Mouse (Mus musculus): ENCODE data around the gene Pkdrej. TPM values are rescaled to one million over a fixed set of nuclear protein-coding genes. Genes with fewer than 3 reads are reported as not detected.

Pkdrej gene
- polyA plus RNA-seq, 1 experiment, result 0.13 TPM

DNA sequence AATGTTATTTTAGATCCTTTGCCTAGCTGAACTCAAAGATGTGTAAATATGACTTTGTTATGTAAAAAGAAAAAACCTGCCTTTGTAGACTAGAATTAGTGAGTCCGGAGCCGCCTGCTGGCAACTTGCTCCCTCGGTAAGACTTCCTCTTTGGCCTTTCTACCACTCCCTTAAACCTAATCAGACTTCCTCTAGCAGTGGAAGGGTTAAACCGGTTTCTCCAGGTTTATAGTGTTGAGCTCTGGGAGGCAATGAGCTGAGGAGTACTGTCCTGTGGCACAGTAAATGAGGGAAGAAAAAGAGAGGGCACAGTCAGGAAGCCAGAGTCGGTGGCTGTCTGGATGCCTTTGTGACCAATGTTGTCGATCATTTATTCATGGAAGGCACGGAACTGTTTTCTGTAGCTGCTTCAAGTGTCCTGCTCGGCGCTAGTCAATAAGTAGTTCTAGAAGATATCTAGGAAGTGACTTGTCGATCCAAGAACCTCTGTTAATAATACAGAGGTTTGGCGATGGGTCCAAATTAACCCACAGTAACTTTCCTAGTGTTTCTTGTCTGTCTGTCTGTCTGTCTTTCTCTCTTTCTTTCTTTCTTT lies 49.3 kb downstream of the Pkdrej start:
- Histone ChIP-seq H3K27me3 (ENCODE audit: control insufficient read depth, insufficient read depth, low read length, poor library complexity, severe bottlenecking) (no peaks in the 10 kb centered on the region), H3K36me3 (ENCODE audit: control insufficient read depth, insufficient read depth, low read length, poor library complexity, severe bottlenecking) (no peaks in the 10 kb centered on the region), H3K9ac (ENCODE audit: low read depth, poor library complexity, severe bottlenecking) (no peak overlapping the region), H3K9me3 (replicated peaks; ENCODE audit: control insufficient read depth, insufficient read depth, low read length, poor library complexity, severe bottlenecking) (no peaks in the 10 kb centered on the region), H3K4me1 (ENCODE audit: control insufficient read depth, insufficient read depth, low read length) (no peaks in the 10 kb centered on the region), H3K4me3 (ENCODE audit: low read depth, low read length) (no peak overlapping the region), H3K27ac (ENCODE audit: insufficient read depth, low read length) (no peak overlapping the region)
- TF ChIP-seq POLR2A (IDR thresholded peaks at IDR 0.05; ENCODE audit: insufficient read depth, low read length) (no peak), EP300 (IDR thresholded peaks at IDR 0.05; ENCODE audit: insufficient read depth, low read depth, low read length) (no peak), CTCF (IDR thresholded peaks at IDR 0.05; ENCODE audit: low read depth, low read length) (no peak)

DNA sequence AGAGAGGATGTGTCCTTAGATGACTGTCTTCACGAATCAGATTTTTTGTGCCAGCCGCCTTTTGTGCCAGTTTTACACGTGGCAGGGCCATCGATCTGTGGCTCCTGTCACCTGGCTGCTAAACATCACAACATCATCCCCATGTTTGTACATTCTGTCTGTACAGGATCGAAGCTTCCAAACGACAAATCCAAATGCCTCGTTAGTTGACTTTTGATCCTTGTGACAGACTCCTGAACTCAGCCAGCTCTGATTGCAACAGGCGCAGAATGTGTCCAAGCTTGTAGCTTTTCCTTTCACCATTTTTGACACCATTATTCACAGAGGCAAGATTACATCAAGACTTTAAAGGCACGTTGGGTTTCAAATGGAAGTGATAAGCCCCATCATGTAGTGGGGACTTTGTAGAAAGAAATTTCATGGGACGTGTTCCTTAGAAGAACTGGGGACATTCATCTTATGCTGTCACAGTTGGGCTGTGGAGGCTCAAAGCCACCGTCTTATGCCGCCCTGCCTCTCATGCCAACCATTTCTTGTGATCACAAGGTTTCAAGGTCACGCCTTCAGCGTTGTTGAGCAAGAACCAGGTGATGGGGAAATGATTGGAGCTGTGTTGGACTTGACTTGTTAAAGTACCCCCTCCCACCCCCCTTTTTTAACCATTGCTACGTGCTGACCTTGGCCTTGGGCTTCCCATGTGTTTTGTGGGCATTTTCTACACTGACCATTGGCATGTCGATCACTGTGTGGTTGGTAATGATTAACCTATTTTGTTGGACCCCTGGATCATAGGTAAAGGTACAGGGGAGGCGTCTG lies 50.0 kb downstream of the Pkdrej start:
- Histone ChIP-seq H3K4me3 (ENCODE audit: low read depth, low read length) (no peak overlapping the region), H3K27ac (ENCODE audit: insufficient read depth, low read length) (no peak overlapping the region), H3K9me3 (replicated peaks; ENCODE audit: control insufficient read depth, insufficient read depth, low read length, poor library complexity, severe bottlenecking) (no peaks in the 10 kb centered on the region), H3K36me3 (ENCODE audit: control insufficient read depth, insufficient read depth, low read length, poor library complexity, severe bottlenecking) (no peaks in the 10 kb centered on the region), H3K9ac (ENCODE audit: low read depth, poor library complexity, severe bottlenecking) (no peak overlapping the region), H3K4me1 (ENCODE audit: control insufficient read depth, insufficient read depth, low read length) (no peaks in the 10 kb centered on the region), H3K27me3 (ENCODE audit: control insufficient read depth, insufficient read depth, low read length, poor library complexity, severe bottlenecking) (no peaks in the 10 kb centered on the region)
- TF ChIP-seq POLR2A (IDR thresholded peaks at IDR 0.05; ENCODE audit: insufficient read depth, low read length) (no peak), EP300 (IDR thresholded peaks at IDR 0.05; ENCODE audit: insufficient read depth, low read depth, low read length) (no peak), CTCF (IDR thresholded peaks at IDR 0.05; ENCODE audit: low read depth, low read length) (no peak)

DNA sequence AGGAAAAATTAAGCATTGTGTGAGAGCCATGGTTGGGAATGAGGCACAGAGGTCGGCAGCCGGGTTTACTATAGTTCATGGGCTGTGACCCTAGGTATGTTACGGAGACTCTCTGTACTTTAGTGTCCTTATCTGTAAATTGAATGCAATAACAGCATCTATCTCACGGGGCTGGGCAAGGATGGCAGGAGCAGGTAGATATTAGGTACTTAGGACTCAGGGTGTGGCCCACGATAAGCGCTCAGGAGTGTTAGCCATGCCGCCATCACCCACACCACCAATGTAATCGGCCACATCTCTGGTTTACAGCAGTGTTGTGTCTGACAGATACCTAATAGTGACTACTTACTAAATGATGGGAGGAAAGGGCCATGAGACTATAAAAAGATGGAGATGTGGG lies 52.5 kb downstream of the Pkdrej start:
- no peaks in the 10 kb centered on the region for H3K27me3 ChIP-seq (ENCODE audit: control insufficient read depth, insufficient read depth, low read length, poor library complexity, severe bottlenecking)
- no peaks in the 10 kb centered on the region for H3K36me3 ChIP-seq (ENCODE audit: control insufficient read depth, insufficient read depth, low read length, poor library complexity, severe bottlenecking)
- TF ChIP-seq EP300 (IDR thresholded peaks at IDR 0.05; ENCODE audit: insufficient read depth, low read depth, low read length), result no peak
- no peak for TF ChIP-seq POLR2A (IDR thresholded peaks at IDR 0.05; ENCODE audit: insufficient read depth, low read length)
- TF ChIP-seq CTCF (IDR thresholded peaks at IDR 0.05; ENCODE audit: low read depth, low read length), result no peak
- H3K4me1 ChIP-seq (ENCODE audit: control insufficient read depth, insufficient read depth, low read length), result no peaks in the 10 kb centered on the region
- H3K27ac ChIP-seq (ENCODE audit: insufficient read depth, low read length), result no peak overlapping the region
- no peak overlapping the region for H3K4me3 ChIP-seq (ENCODE audit: low read depth, low read length)
- no peaks in the 10 kb centered on the region for H3K9me3 ChIP-seq (replicated peaks; ENCODE audit: control insufficient read depth, insufficient read depth, low read length, poor library complexity, severe bottlenecking)
- H3K9ac ChIP-seq (ENCODE audit: low read depth, poor library complexity, severe bottlenecking), result no peak overlapping the region

DNA sequence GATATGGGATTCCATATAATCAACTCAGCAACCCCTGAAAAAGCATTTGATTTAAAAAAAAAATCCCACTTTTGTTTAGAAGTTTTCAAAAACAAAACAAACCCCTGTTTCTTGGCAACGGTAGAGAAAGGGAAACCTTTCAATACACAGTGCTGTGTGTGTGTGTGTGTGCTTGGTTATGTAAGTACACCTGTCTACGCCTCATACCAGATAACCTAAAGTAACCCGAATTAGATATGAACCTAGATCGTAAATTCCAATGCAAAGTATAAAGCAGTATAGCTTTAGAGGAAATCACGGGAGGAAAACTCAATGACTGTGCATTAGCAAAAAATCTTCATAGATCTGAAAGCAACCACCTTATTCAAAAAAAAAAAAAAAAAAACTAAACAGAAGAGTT lies 54.9 kb downstream of the Pkdrej start:
- Histone ChIP-seq H3K36me3 (ENCODE audit: control insufficient read depth, insufficient read depth, low read length, poor library complexity, severe bottlenecking) (no peaks in the 10 kb centered on the region), H3K27me3 (ENCODE audit: control insufficient read depth, insufficient read depth, low read length, poor library complexity, severe bottlenecking) (no peaks in the 10 kb centered on the region), H3K27ac (ENCODE audit: insufficient read depth, low read length) (no peak overlapping the region), H3K9ac (ENCODE audit: low read depth, poor library complexity, severe bottlenecking) (no peak overlapping the region), H3K4me1 (ENCODE audit: control insufficient read depth, insufficient read depth, low read length) (no peaks in the 10 kb centered on the region), H3K4me3 (ENCODE audit: low read depth, low read length) (no peak overlapping the region), H3K9me3 (replicated peaks; ENCODE audit: control insufficient read depth, insufficient read depth, low read length, poor library complexity, severe bottlenecking) (no peaks in the 10 kb centered on the region)
- TF ChIP-seq CTCF (IDR thresholded peaks at IDR 0.05; ENCODE audit: low read depth, low read length), result no peak
- no peak for TF ChIP-seq EP300 (IDR thresholded peaks at IDR 0.05; ENCODE audit: insufficient read depth, low read depth, low read length)
- TF ChIP-seq POLR2A (IDR thresholded peaks at IDR 0.05; ENCODE audit: insufficient read depth, low read length), result no peak

DNA sequence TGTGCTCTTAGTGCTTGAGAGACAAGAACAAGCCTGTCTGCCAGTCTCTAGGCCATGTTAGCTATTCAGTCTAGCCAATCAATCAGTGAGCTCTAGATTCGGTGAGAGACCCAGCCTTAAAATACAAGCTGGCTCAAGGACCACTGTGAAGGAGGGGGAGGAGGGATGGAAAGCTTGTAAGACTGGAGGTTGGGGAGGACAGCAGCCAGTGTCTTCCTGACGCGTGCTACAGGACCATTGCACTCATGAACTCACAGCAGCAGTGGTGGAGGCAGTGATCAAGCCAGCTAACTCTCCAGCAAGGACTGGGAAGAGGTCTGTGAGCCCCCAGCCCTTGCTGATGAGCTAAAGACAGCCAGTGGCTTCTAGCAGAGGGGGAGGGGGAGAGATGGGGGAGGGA lies 56.5 kb downstream of the Pkdrej start:
- H3K9me3 ChIP-seq (replicated peaks; ENCODE audit: control insufficient read depth, insufficient read depth, low read length, poor library complexity, severe bottlenecking), result no peaks in the 10 kb centered on the region
- no peak overlapping the region for H3K9ac ChIP-seq (ENCODE audit: low read depth, poor library complexity, severe bottlenecking)
- no peak overlapping the region for H3K27ac ChIP-seq (ENCODE audit: insufficient read depth, low read length)
- H3K36me3 ChIP-seq (ENCODE audit: control insufficient read depth, insufficient read depth, low read length, poor library complexity, severe bottlenecking), result no peaks in the 10 kb centered on the region
- no peaks in the 10 kb centered on the region for H3K4me1 ChIP-seq (ENCODE audit: control insufficient read depth, insufficient read depth, low read length)
- no peaks in the 10 kb centered on the region for H3K27me3 ChIP-seq (ENCODE audit: control insufficient read depth, insufficient read depth, low read length, poor library complexity, severe bottlenecking)
- no peak for TF ChIP-seq POLR2A (IDR thresholded peaks at IDR 0.05; ENCODE audit: insufficient read depth, low read length)
- TF ChIP-seq EP300 (IDR thresholded peaks at IDR 0.05; ENCODE audit: insufficient read depth, low read depth, low read length), result no peak
- no peak overlapping the region for H3K4me3 ChIP-seq (ENCODE audit: low read depth, low read length)

Other genes starting within 250 kb of the Pkdrej start
- 29.8 and 30.2 TPM in 2 replicates for gene Wnt7b, start 239.3 kb downstream of the Pkdrej start, polyA plus RNA-seq (2011; ENCODE audit: insufficient read depth, insufficient read length, low read depth, missing spikeins)
- gene Ppara, start 86.8 kb downstream of the Pkdrej start, polyA plus RNA-seq (2011; ENCODE audit: insufficient read depth, insufficient read length, low read depth, missing spikeins), result 0.28 and 0.43 TPM in 2 replicates
- 18.1 and 19.9 TPM in 2 replicates for gene Cdpf1, start 10.0 kb downstream of the Pkdrej start, polyA plus RNA-seq (2011; ENCODE audit: insufficient read depth, insufficient read length, low read depth, missing spikeins)
- gene Ttc38, start 10.6 kb upstream of the Pkdrej start, polyA plus RNA-seq (2011; ENCODE audit: insufficient read depth, insufficient read length, low read depth, missing spikeins), result 4.4 and 6.3 TPM in 2 replicates
- 134 and 138 TPM in 2 replicates for gene Gtse1, start 38.0 kb upstream of the Pkdrej start, polyA plus RNA-seq (2011; ENCODE audit: insufficient read depth, insufficient read length, low read depth, missing spikeins)
- 9.1 and 10.0 TPM in 2 replicates for gene Trmu, start 57.6 kb upstream of the Pkdrej start, polyA plus RNA-seq (2011; ENCODE audit: insufficient read depth, insufficient read length, low read depth, missing spikeins)
- 8.0 and 10.2 TPM in 2 replicates for gene Celsr1, start 212.0 kb upstream of the Pkdrej start, polyA plus RNA-seq (2011; ENCODE audit: insufficient read depth, insufficient read length, low read depth, missing spikeins)
- 22.6 TPM in 2 replicates for gene Gramd4, start 236.0 kb upstream of the Pkdrej start, polyA plus RNA-seq (2011; ENCODE audit: insufficient read depth, insufficient read length, low read depth, missing spikeins)

Measured in ES-Bruce4 (cell line).